Mouse (Mus musculus) layer of hippocampus, adult 9-10 months (tissue): Measurements from ENCODE around the gene Pex11b.
"Not testable (repeated sequence)": the region's sequence is repeated elsewhere in the genome, so short reads cannot be mapped to it uniquely, and the experiment has no call there.

Source experiments
- DNase-seq: peaks from one replicate; pipeline ENCODE4 v3.0.0; 2022; ENCODE audit warnings: low spot score

Pex11b gene

GRCm38 (mm10) chr3:96634928-96635879 is at the start of gene Pex11b, which contains the start of gene Gm42957:
Gene Pex11b, plus strand, starts transcription at chr3:96635376.
Gene Gm42957, plus strand, starts transcription at chr3:96635474.
- peak; percentile 59 for DNase-seq

DNA sequence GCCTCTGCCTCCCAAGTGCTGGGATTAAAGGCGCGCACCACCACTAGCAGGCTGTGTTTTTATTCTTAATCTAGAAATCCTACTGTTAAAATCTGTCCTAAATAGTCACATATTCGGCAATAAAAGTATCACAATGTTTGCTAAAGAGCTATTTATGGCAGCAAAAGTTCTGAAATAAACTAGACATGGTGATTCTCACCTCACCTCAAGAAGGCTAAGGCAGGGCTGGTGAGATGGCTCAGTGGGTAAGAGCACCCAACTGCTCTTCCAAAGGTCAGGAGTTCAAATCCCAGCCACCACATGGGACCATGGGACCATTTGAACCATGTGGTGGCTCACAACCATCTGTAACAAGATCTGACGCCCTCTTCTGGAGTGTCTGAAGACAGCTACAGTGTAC is 44.5 kb upstream of the Pex11b start:
- no peak for DNase-seq

DNA sequence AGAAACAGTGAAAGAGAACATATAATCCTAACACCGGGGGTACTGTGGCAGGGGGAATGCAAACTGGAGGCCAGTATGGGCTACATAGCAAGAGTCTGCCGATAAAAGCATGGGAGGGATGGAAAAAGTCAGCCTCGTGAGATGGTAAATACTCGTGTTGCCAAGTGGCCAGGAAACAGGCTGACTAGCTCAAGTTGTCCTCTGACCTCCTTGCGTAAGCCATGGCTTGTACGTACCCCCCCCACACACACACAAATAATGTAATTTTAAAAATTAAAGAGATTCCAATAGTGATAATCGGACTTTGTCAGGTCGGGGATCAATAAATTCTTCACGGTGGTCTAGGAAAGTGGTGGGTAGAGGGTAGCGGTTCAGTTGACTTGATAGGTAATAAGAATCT is 41.8 kb upstream of the Pex11b start:
- no peak for DNase-seq

DNA sequence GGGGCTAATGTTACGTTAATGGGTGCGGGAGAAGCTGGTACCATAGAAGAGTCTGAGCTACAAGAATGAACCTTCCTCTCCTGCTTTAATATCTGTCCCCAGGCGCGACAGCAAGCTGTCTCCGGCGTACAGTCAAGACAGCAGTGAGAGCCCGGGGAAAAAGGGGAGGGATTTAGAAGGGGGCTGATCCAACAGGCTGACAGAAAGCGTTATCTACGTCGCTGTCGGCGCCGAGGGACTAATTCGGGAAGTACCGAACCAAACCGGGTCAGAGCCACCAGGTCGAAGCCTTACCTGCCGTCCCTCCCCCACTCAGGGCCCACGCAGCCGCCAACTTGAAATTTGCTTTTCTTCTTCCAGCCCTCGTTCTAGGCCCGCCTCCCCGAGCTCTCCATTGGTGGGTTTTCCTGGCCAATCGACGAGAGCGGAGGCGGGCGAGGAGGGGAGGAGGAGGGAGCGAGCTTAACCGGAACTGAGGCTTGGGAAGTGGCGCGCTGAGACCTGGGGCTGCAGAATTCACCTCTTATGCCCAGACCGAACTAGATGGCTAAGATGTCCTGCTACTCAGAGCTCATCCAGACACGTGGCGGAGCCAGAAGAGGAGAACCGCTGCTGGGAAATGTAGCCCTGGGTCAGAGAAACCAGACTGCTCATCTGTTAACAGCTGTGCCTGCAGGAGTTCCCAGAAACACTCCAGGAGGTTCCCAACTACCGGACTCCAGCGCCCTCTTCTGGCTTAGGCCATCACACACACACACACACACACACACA is 41.2 kb upstream of the Pex11b start, which contains the start of gene Polr3gl:
Gene Polr3gl (minus strand): TSS at position 392 of the 771 bp plus-strand sequence.
- peak; percentile 91 for DNase-seq

DNA sequence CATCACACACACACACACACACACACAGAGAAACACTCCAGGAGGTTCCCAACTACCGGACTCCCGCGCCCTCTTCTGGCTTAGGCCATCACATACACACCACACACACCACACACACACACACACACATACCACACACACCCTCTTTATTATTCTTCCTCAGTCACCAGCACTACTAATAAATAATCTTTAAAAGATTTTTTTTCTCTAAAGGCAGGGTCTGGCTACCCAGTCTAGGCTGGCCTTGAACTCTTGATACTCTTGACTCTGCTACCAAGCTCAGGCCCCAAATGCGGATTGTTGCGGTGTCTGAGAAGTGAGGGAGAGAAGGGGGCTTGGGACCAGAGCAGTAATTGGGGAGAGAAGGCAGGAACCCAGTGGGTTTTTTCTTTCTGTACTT is 40.3 kb upstream of the Pex11b start:
- no peak for DNase-seq

GRCm38 (mm10) chr3:96595661-96596060 is 39.5 kb upstream of the Pex11b start:
- no peak for DNase-seq

DNA sequence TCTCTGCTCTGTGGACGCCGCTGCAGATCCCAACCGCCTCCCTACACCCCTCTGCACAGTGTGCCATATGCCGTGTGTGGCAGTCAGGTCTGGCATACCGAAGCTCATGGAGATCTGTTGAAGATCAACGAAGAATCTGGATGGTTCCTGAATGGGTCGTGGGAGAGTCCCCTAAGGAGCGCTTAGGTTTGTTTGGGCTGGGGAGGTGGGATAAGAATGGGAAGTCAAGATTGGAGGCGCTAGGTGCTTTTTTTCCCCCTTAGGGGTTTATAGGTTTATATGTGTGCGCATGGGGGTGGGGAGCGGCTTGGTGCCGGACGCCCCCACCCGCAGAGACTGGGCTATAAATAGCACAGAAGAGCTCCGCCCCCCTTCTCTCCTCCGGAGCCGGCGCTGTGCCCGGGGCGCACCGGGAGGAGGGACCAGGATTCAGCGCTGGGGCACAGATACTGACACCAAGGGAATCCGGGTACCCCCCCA is 38.9 kb upstream of the Pex11b start, which contains the start of gene Ankrd34a:
Gene Ankrd34a (plus strand): TSS at position 409 of the 480 bp plus-strand sequence.
- no peak for DNase-seq

DNA sequence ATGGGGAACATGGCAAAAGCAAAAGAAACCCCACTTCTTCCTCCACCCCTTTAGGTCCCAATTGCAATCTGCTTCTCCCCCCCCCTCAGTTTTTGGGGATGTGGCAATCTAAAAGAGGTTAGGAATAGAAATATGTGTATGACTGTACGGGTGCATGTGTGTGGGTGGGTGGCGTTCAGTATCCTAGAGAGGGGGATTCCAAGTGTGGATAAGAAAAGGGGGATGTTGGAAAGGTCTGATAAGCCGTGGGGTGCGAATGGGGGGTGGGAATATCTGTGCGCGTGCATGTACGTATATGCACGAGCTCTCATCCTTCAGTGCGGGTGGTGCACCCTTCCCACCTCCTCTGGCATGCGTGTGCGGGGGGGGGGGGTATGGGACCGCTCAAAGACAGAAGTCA is 38.3 kb upstream of the Pex11b start:
- DNase-seq = no peak

DNA sequence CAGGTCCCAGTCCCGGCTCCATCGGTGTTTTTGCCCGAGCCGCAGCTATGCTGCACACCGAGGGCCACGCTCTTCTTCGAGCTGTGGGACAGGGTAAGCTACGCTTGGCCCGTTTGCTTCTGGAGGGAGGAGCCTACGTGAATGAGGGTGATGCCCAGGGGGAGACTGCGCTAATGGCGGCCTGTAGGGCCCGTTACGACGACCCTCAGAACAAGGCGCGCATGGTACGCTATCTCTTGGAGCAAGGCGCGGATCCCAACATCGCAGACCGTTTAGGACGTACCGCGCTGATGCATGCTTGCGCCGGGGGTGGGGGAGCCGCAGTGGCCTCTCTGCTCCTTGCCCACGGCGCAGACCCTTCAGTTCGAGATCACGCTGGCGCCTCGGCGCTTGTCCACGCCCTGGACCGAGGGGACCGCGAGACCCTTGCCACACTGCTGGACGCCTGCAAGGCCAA is 37.7 kb upstream of the Pex11b start:
- DNase-seq = no peak

DNA sequence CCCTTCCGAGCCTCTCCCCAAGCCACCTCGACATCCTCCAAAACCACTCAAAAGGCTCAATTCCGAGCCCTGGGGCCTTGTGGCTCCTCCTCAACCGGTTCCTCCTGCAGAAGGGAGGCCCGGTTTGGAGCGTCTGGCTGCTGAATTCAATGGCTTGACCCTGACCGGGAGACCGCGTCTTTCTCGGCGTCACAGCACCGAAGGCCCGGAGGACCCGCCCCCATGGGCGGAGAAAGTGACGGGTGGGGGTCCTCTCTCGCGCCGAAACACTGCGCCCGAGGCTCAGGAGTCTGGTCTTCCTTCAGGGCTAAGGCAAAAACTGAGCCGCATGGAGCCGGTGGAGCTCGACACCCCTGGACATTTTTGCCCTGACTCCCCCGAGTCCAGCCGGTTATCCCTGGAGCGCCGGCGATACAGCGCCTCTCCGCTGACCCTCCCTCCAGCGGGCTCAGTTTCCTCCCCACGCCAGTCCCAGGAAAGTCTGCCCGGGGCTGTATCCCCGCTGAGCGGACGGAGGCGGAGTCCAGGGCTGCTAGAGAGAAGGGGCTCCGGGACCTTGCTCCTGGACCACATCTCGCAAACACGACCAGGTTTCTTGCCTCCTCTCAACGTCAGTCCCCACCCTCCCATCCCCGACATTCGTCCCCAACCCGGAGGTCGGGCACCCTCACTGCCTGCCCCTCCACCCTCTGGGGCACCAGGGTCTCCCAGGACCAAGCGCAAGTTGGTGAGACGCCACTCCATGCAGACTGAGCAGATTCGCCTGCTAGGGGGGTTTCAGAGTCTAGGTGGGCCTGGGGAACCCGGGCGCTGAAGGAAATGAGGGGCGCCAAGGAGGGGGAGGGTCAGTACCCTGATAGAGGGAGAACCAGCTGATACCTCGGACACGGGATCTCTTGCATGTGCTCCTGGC is 36.8 kb upstream of the Pex11b start:
- DNase-seq = no peak

DNA sequence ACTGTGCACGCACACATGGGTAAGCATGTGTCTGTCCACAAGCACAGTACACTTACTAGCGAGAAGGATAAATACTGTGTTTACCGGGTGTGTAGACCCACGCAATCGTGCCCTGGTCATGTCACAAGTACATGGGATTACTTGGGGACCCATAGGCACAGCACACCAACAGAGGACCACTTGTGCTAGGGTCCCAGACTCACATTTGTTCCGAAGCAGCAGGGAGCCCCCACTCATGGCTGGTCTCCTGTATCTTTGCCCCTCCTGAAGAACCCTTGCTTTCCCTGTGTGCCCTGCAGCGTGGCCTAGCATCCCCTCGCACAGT is 36.1 kb upstream of the Pex11b start:
- no peak for DNase-seq

DNA sequence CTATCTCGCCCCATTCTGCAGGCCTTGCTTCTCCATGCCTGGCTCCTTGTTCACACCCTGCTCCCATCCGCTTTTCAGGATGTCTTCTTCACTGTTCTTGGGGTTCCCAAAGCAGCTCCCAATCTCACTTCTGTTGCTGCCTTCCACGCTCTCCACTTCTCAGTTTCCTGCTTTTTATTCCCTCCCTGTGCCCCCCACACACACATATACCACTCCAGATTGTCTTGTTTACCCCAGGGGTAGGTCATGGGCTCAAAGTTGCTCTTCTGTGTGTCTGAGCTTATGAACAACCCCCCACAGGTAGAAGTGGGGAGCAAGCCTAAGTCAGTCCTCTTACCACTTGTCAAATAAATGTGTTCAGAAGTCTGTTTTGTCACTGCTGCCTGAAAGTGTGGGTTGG is 35.8 kb upstream of the Pex11b start:
- DNase-seq = no peak

DNA sequence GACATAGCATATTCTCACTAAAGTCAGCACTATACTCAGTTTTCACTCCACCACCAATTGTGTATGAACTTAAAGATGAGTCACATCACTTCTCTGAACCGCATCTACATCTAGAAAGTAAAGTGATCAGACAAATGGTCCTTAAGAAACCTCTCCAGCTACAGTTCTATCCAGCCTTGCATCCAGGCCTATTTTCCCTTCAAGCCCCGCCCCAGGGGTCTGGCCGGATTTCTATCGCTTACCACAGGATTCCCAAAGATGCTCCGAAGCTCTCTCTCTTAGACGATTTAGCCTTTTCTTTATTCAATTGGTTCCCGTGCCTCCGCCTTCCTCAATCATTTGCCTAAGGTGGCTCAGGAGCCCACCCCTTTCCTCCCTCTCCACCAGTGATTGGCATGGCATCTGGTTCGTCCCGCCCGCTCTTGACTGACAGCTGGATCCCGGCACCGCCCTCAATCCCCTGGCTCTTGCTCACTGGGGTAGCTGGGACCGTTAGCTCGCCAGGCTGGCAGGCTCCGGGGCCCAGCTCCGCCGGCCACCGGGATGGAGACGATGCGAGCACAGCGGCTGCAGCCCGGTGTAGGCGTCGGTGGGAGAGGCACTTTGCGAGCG is 34.4 kb upstream of the Pex11b start, which contains the start of gene Lix1l:
Gene Lix1l (plus strand): TSS at position 511 of the 612 bp plus-strand sequence.
- DNase-seq = no peak

DNA sequence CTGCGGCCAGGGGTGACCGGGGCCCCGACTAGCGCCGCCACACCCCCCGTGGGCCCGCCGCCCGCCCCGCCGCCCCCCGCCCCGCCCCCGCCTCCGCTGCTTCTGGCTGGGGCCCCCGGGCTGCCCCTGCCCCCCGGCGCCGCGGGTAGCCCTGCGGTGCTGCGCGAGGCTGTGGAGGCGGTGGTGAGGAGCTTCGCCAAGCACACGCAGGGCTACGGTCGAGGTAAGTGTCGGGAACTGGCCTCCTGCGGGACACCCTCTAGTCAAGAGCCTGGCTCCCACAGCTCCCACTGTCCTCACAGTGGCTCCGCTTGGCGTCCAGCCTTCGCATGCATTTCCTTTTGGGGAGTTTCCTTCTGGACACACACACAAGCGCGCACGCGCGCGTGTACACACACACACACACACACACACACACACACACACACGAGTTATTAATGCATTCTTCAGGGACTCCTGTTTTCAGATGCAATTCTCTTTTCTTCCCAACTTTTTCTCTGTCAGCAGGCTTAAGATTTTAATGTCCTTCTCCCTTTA is 33.9 kb upstream of the Pex11b start:
- no peak for DNase-seq

GRCm38 (mm10) chr3:96601941-96602703 is 33.1 kb upstream of the Pex11b start:
- no peak for DNase-seq

- DNase-seq = no peak
Measured at GRCm38 (mm10) chr3:96602704-96603084, 32.5 kb upstream of the Pex11b start.

DNA sequence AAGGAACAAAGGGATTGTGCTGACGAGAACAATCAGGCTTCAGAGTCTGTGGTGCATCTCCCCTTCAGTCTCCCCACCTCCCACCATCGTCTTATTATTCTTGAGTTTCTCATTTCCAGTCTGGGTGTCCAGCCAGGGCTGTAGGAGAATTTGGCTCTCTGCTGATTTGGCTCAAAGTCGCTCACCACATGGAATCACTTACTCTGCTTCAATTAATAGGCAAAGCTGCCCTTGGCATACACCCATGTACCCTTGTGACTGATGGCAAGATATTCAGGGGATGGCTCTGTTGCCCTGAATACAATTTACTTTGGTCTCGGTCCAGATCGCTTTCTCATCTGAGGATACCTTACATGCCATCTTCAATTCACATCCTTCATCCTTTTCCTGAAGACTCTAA is 31.9 kb upstream of the Pex11b start:
- DNase-seq = no peak

- DNase-seq = not testable (repeated sequence)
Measured at GRCm38 (mm10) chr3:96606007-96606406, 29.2 kb upstream of the Pex11b start.

- DNase-seq = no peak
Measured at GRCm38 (mm10) chr3:96606618-96607017, 28.6 kb upstream of the Pex11b start.

- no peak for DNase-seq
Measured at GRCm38 (mm10) chr3:96617941-96618340, 17.2 kb upstream of the Pex11b start.
